Mouse (Mus musculus) heart, embryonic 16.5 days (tissue): ENCODE results near the gene Pde7b. TPM values are rescaled to one million over a fixed set of nuclear protein-coding genes. Genes with fewer than 3 reads are reported as not detected.

Experiments used
- ATAC-seq: fragments of 200-750 bp; cut with Nextera tagmentation; replicated peaks from 2 replicates; pipeline ENCODE4 v1.8.0; 2017; ENCODE audit warnings: moderate number of reproducible peaks; ENCODE audit not compliant: insufficient read depth, low FRiP score; ENCODE audit errors: extremely low read depth
- H3K27ac ChIP-seq: fragments of 300-500 bp; sonication (generic); 2 replicates; pipeline ENCODE4 v1.5.1; 2014; ENCODE audit warnings: mild to moderate bottlenecking, low read length, control low read depth, moderate library complexity
- H3K27me3 ChIP-seq: fragments of 300-500 bp; sonication (generic); 2 replicates; pipeline ENCODE4 v1.6.1; 2014; ENCODE audit warnings: low read length, mixed read lengths; ENCODE audit not compliant: control insufficient read depth, insufficient read depth
- H3K36me3 ChIP-seq: fragments of 300-500 bp; sonication (generic); 2 replicates; pipeline ENCODE4 v1.6.1; 2014; ENCODE audit not compliant: control insufficient read depth, insufficient read depth
- H3K4me1 ChIP-seq: fragments of 300-500 bp; sonication (generic); 2 replicates; pipeline ENCODE4 v1.6.1; 2014; ENCODE audit warnings: low read length, mixed read lengths; ENCODE audit not compliant: control insufficient read depth, insufficient read depth
- H3K4me2 ChIP-seq: fragments of 300-500 bp; sonication (generic); 2 replicates; pipeline ENCODE4 v1.6.1; 2014; ENCODE audit warnings: low read depth, mild to moderate bottlenecking, control low read depth, low read length
- H3K4me3 ChIP-seq: fragments of 300-500 bp; sonication (generic); 2 replicates; pipeline ENCODE4 v1.5.1; 2014; ENCODE audit warnings: mild to moderate bottlenecking, control low read depth, low read length
- H3K9ac ChIP-seq: fragments of 300-500 bp; sonication (generic); 2 replicates; pipeline ENCODE4 v1.6.1; 2014; ENCODE audit warnings: low read length, control low read depth
- H3K9me3 ChIP-seq: fragments of 300-500 bp; sonication (generic); replicated peaks from 2 replicates; pipeline ENCODE4 v1.6.1; 2016; ENCODE audit warnings: low read length; ENCODE audit not compliant: control insufficient read depth
- WGBS: fragments of 180-500 bp; shearing (Covaris S2); extraction: QIAGEN DNeasy Blood & Tissue Kit; methylation state at CpG from one replicate; pipeline ENCODE4 v1.1.7; 2014; 5-methylcytosine and 5-hydroxymethylcytosine counted together
- polyA plus RNA-seq: library from polyadenylated mRNA; unstranded; fragments of >200 nt; fragmentation: Nextera tagmentation; extraction: Ambion mirVana; gene quantifications from 2 replicates; pipeline ENCODE4 v1.2.1, GENCODE M21; 2015

Pde7b gene
- polyA plus RNA-seq, 1 experiment from 2014 or later, result 4.0 TPM

GRCm38 (mm10) chr10:20654187-20654586, 70.7 kb downstream of the Pde7b start:
- no peak overlapping the region for H3K9ac ChIP-seq
- no peak overlapping the region for H3K27ac ChIP-seq
- H3K36me3 ChIP-seq, result no peaks in the 10 kb centered on the region
- WGBS, result 75% methylated on average over 6 of the region's 6 CpGs
- no peak for ATAC-seq
- H3K4me1 ChIP-seq, result peaks cover 18% of the 10 kb centered on the region
- no peaks in the 10 kb centered on the region for H3K9me3 ChIP-seq
- no peak overlapping the region for H3K4me2 ChIP-seq
- H3K27me3 ChIP-seq, result no peaks in the 10 kb centered on the region
- H3K4me3 ChIP-seq, result no peak overlapping the region

GRCm38 (mm10) chr10:20653299-20653698, 71.6 kb downstream of the Pde7b start:
- no peaks in the 10 kb centered on the region for H3K36me3 ChIP-seq
- ATAC-seq, result no peak
- 78% methylated on average over 3 of the region's 3 CpGs for WGBS
- no peaks in the 10 kb centered on the region for H3K27me3 ChIP-seq
- peaks cover 18% of the 10 kb centered on the region for H3K4me1 ChIP-seq
- H3K27ac ChIP-seq, result no peak overlapping the region
- no peaks in the 10 kb centered on the region for H3K9me3 ChIP-seq
- no peak overlapping the region for H3K9ac ChIP-seq
- H3K4me2 ChIP-seq, result no peak overlapping the region
- H3K4me3 ChIP-seq, result no peak overlapping the region

GRCm38 (mm10) chr10:20636381-20636780, 88.5 kb downstream of the Pde7b start:
- 87% methylated on average over 8 of the region's 8 CpGs for WGBS
- H3K27me3 ChIP-seq, result no peaks in the 10 kb centered on the region
- H3K4me3 ChIP-seq, result no peak overlapping the region
- no peak overlapping the region for H3K4me2 ChIP-seq
- no peak overlapping the region for H3K27ac ChIP-seq
- no peak overlapping the region for H3K9ac ChIP-seq
- H3K4me1 ChIP-seq, result no peaks in the 10 kb centered on the region
- no peak for ATAC-seq
- peaks cover 3% of the 10 kb centered on the region for H3K9me3 ChIP-seq
- no peaks in the 10 kb centered on the region for H3K36me3 ChIP-seq

GRCm38 (mm10) chr10:20633085-20633415, 91.8 kb downstream of the Pde7b start:
- no peaks in the 10 kb centered on the region for H3K27me3 ChIP-seq
- H3K9me3 ChIP-seq, result no peaks in the 10 kb centered on the region
- no peak overlapping the region for H3K4me2 ChIP-seq
- no peak overlapping the region for H3K27ac ChIP-seq
- 90% methylated on average over 1 of the region's 1 CpGs for WGBS
- no peaks in the 10 kb centered on the region; the same call in 1 of the 2 replicates for H3K4me1 ChIP-seq
- no peaks in the 10 kb centered on the region for H3K36me3 ChIP-seq
- no peak overlapping the region for H3K9ac ChIP-seq
- ATAC-seq, result no peak
- H3K4me3 ChIP-seq, result no peak overlapping the region

- Histone ChIP-seq H3K9ac (no peak overlapping the region), H3K36me3 (no peaks in the 10 kb centered on the region), H3K27ac (no peak overlapping the region), H3K4me2 (no peak overlapping the region), H3K9me3 (no peaks in the 10 kb centered on the region), H3K4me1 (no peaks in the 10 kb centered on the region; the same call in 1 of the 2 replicates), H3K4me3 (no peak overlapping the region), H3K27me3 (no peaks in the 10 kb centered on the region)
- WGBS, result 77% methylated on average over 14 of the region's 14 CpGs
- ATAC-seq, result no peak
Measured at GRCm38 (mm10) chr10:20632256-20633084, 92.4 kb downstream of the Pde7b start.

- no peaks in the 10 kb centered on the region for H3K27me3 ChIP-seq
- no peak overlapping the region for H3K4me3 ChIP-seq
- H3K9ac ChIP-seq, result no peak overlapping the region
- 62% methylated on average over 7 of the region's 7 CpGs for WGBS
- no peaks in the 10 kb centered on the region for H3K9me3 ChIP-seq
- H3K4me2 ChIP-seq, result no peak overlapping the region
- no peak overlapping the region for H3K27ac ChIP-seq
- ATAC-seq, result no peak
- no peaks in the 10 kb centered on the region; the same call in 1 of the 2 replicates for H3K4me1 ChIP-seq
- H3K36me3 ChIP-seq, result no peaks in the 10 kb centered on the region
Measured at GRCm38 (mm10) chr10:20630122-20630521, 94.8 kb downstream of the Pde7b start.

- Histone ChIP-seq H3K9ac (no peak overlapping the region), H3K4me3 (no peak overlapping the region), H3K27ac (no peak overlapping the region), H3K4me2 (no peak overlapping the region), H3K4me1 (no peaks in the 10 kb centered on the region; the same call in 1 of the 2 replicates), H3K9me3 (no peaks in the 10 kb centered on the region), H3K36me3 (no peaks in the 10 kb centered on the region), H3K27me3 (no peaks in the 10 kb centered on the region)
- 85% methylated on average over 16 of the region's 16 CpGs for WGBS
- ATAC-seq, result no peak
Measured at GRCm38 (mm10) chr10:20625702-20626375, 99.0 kb downstream of the Pde7b start.

- H3K4me1 ChIP-seq, result no peaks in the 10 kb centered on the region
- H3K27me3 ChIP-seq, result no peaks in the 10 kb centered on the region
- no peak overlapping the region for H3K4me2 ChIP-seq
- H3K4me3 ChIP-seq, result no peak overlapping the region
- no peak overlapping the region for H3K9ac ChIP-seq
- no peak for ATAC-seq
- H3K27ac ChIP-seq, result no peak overlapping the region
- no peaks in the 10 kb centered on the region for H3K36me3 ChIP-seq
- no peaks in the 10 kb centered on the region for H3K9me3 ChIP-seq
- WGBS, result 73% methylated on average over 8 of the region's 8 CpGs
Measured at GRCm38 (mm10) chr10:20621661-20622454, 103.0 kb downstream of the Pde7b start.

- WGBS, result 72% methylated on average over 2 of the region's 2 CpGs
- Histone ChIP-seq H3K27me3 (no peaks in the 10 kb centered on the region), H3K27ac (no peak overlapping the region), H3K36me3 (no peaks in the 10 kb centered on the region), H3K9me3 (no peaks in the 10 kb centered on the region), H3K9ac (no peak overlapping the region), H3K4me3 (no peak overlapping the region), H3K4me1 (no peaks in the 10 kb centered on the region), H3K4me2 (no peak overlapping the region)
- ATAC-seq, result no peak
Measured at GRCm38 (mm10) chr10:20606007-20606406, 118.9 kb downstream of the Pde7b start.
